Mouse (Mus musculus) layer of hippocampus, adult 11-12 months (tissue): ENCODE measurements around the gene Vsig10.
"Not testable (repeated sequence)": the region's sequence is repeated elsewhere in the genome, so short reads cannot be mapped to it uniquely, and the experiment has no call there.

Source experiments
- DNase-seq: peaks from one replicate; pipeline ENCODE4 v3.0.0; 2022; ENCODE audit warnings: low spot score

Gene Vsig10

DNA sequence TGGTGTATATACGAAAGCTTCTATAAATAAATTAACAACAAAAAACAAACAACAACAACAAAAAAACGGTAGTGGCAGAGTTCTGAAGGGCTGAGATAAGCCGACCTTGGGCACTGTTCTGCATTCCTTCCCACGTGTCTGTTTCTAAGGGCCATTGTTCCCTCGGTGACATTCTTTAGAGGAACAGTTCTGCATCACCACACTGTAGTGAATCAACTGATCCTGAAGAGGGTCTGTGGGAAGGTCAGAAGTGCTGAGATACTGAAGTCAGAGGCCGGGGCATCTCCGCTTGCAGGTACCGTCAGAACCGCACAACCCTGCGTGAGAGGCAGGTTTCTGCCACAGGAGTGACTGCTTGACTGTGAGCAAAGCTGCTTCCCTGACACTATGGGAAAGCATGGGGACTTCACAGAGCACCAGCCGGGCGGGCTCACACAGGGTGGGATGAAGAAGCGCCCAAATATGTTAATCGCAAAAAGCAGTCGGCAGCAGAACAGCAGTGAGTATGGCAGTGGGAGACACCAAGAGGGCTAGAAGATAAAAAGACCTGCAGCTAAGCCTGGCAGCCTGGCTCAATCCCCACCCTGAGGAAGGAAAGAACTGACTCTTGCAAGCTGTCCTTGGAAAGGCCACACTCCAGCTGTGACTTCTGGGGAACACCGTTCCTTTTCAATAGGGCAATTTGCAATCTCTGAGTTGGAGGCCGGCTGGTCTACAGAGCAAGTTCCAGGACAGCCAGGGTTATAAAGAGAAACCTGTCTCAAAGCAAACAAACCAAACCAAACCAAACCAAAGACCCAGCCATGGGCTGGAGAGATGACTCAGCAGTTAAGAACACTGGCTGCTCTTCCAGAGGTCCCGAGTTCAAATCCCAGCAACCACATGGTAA is 14.9 kb upstream of the Vsig10 start:
- DNase-seq: no peak

- DNase-seq: peak; percentile 78
These were observed 13.9 kb upstream of the Vsig10 start for GRCm38 (mm10) chr5:117304947-117305346.

DNA sequence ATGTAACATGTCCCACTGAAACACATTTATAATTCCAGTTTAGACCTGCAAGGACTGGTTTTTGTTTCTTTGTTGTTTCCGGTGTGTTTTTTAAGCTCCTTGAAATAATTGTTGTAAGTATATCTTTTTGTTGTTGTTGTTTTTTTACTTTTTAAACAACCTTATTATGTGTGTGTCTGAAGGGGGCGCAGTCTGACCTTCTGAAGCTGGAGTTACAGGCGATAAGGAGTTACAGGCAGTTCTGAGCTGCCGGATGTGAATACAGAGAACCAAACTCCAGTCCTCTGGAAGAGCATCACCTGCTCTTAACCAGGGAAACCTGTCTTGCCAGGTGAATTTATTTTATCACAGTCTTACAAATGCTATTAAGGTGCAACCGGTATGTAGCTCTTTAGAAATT is 13.1 kb upstream of the Vsig10 start:
- no peak for DNase-seq

DNA sequence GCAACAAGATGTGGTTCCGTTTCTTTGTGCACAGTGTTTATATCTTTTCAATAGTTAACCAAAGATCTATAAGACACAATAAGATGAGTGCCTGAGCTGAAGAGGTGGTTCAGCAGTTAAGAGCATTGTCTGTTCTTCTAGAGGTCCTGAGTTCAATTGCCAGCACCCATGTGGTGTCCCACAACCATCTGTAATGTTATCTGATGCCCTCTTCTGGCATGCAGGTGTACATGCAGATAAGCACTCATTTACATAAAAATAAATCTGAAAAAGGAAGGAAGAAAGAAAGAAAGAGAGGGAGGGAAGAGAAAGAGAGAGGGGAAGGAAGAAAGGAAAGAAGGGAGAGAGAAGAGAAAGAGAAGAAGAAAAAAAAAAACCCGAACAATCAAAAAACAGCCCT is 12.1 kb upstream of the Vsig10 start:
- DNase-seq: no peak

GRCm38 (mm10) chr5:117307699-117308098 is 11.2 kb upstream of the Vsig10 start:
- DNase-seq: peak; percentile 61

DNA sequence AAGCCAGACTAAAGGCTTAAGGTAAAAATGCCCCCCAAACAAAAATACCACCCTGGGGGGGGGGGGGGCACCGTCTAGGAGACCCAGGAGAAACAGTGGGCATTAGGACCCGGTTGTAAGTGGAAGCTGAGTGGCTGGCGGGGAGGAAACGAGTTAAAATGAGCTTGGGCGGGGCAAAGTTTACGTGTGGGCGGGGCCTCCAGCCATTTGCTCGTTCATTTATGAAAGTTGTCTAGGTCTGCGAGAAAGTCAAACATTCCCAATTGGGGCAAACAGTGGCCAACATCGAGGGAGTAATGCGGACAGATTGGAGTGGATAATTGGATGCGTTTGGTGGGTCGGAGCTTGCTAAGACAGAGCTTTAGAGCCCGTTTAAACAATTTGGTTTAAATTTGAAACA is 5.5 kb upstream of the Vsig10 start:
- no peak for DNase-seq

GRCm38 (mm10) chr5:117313909-117314308 is 5.0 kb upstream of the Vsig10 start:
- no peak for DNase-seq

DNA sequence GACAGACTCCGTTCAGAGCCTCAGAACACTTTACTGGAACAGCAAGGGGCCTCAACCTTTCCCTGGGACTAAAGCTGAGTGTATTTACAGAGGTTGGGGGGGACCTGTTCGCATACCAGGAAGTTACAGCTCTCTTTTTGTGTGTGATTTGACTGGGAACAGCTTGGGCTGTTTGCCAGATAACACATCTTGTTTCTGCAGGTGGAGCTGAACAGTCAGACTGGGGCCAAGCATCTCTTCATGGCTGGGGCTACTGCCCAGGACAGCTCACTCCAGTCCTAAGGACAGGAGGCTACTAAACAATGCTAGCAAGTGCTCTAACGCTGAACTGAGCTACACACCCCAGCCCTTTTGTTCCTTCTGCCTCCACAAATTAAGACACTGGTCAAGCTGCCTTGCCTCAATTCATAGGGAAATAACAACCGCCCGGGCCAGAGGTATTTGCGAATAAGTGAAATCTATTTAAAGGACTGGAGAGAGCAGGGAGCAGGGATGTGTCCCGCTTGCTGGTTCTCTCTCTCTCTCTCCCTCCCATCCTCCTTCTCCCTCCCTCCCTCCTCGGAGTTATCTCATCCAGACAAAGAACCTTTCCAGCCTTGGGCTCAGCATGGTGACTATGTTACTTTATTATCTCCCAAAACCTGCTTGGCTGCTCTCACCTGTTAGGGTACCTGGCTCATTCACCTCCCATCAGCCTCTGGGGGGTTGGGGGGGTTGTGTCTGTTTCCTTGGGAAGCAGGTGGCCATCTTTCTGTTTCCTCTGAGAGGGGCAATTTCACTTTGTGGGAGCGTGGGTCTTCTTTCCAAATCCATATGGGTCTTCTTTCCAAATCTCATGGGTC is 4.1 kb upstream of the Vsig10 start:
- DNase-seq: no peak

DNA sequence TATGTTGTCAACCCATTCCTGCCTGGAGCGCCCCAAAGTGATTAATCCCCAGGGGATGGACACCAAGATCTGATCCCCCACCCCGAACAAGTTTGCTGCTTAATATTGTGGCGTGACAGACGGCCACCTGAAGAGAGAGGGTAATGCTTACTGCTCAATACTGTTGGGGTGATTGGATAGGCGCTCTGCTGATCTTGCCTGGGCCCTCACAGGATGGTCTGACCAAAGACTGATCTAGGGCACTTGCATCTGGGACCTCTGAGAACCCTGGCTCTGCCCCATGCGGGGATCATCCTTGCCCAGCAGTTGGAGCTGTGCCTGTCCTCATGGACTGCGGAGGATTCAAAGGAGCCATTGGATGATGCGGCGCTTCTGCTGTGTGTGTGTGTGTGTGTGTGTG is 4.9 kb downstream of the Vsig10 start:
- DNase-seq: no peak

DNA sequence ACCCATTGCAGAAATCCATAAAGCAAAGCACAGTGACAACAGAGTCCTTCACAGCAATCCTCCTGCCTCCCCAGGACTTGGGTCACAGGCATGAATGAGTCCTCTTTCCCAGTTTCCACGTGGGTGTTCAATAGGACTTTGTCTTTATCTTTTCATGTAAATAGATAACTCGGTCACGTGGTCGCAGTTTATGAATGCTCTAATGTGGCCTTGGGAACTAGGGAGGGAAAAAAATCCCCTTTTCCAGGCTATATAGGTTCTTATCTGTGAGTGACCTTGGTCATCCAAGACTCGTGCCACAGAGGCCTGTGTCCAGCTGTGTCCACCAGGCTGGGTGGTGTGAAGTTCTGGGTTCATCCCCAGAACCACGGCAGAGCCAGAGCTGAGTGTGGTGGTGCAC is 7.5 kb downstream of the Vsig10 start:
- no peak for DNase-seq

- DNase-seq: no peak
These were observed 11.6 kb downstream of the Vsig10 start for GRCm38 (mm10) chr5:117330457-117330856.

DNA sequence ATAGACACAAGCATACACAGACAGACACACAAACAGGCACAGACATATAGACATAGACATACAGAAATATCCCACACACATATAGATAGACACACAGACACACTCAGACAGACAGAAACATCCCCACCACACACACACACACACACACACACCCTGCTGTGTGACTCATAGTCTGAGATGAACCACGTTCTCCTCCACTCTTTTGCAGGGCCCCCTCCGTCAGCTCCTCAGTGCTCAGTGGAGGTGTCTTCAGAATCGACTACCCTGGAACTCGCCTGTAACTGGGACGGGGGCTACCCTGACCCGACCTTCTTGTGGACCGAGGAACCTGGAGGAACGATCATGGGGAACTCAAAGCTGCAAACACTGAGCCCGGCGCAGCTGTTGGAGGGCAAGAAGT is 19.1 kb downstream of the Vsig10 start:
- no peak for DNase-seq

- DNase-seq: no peak
These were observed 19.6 kb downstream of the Vsig10 start for GRCm38 (mm10) chr5:117338503-117338902.

DNA sequence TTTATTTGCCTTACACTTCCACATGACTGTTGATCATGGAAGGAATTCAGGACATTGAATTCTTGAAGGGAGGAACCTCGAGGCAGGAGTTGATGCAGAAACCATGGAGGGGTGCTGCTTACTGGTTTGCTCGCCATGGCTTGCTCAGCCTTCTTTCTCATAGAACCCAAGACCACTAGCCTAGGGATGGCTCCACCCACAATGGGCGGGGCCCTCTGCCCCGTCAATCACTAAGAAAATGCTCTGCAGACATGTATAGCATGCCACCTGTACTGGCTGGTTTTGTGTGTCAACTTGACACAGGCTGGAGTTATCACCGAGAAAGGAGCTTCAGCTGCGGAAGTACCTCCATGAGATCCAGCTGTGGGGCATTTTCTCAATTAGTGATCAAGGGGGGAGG is 21.2 kb downstream of the Vsig10 start:
- DNase-seq: no peak

GRCm38 (mm10) chr5:117341896-117342295 is 23.0 kb downstream of the Vsig10 start:
- DNase-seq: no peak

DNA sequence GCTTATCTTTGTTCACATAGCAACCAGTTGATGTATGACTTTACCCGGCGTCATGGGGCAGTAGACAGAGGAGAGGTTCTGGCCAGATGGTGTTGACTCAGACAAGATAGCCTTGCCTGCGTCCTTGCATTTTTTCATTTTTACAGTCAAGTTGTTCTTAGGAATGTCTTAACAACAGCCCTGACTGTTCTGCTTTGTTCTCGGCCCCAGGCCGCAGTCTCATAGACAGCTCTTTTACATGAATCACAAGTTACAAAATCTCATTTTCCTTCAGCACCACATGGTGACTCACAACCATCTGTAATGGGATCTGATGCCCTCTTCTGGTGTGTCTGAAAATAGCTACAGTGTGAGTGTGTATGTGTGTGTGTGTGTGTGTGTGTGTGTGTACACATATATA is 25.6 kb downstream of the Vsig10 start:
- not testable (repeated sequence) for DNase-seq

GRCm38 (mm10) chr5:117345432-117345976 is 26.6 kb downstream of the Vsig10 start:
- DNase-seq: no peak

- DNase-seq: no peak
These were observed 27.4 kb downstream of the Vsig10 start for GRCm38 (mm10) chr5:117346281-117346680.

DNA sequence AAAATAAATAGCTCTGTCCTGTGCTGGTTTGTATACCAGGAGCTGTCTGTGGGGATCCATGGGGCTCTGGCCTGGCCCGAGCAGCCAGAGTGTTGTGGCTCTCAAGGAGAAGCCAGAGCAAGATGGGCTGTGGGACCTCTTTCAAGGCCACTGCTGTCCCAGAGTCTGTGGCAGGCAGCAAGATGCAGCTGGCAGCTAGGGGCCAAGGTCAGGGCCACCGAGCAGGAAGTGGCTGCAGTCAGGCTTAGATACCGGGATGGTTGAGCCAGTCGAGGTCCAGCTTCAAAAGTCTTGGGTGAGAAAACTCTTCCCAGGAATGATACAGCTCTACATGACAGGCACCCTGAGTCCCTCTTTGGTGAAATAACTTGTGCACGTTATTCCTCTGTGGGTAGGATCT is 28.1 kb downstream of the Vsig10 start:
- DNase-seq: no peak

- no peak for DNase-seq
These were observed 29.0 kb downstream of the Vsig10 start for GRCm38 (mm10) chr5:117347838-117348237.

GRCm38 (mm10) chr5:117348279-117348678 is 29.4 kb downstream of the Vsig10 start:
- DNase-seq: peak; percentile 66

DNA sequence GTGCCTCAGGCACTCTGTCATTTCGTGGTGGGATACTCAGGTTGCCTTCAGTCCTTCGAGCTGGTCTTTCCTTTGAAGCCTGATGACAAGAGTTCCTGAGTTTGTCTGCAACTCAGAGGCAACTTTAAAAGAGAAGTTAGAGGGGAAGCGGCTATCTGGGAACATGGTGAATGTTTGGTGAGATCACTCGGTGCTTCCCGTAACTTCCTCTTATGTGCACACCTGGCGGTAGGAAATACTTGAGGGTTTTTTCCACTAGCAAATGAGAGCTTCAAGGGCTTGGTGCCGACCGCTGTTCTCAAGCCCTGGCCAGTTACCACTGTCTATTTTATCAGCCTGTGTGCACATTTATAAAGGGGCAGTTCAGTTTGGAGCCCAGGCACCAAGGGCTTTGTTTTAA is 35.2 kb downstream of the Vsig10 start:
- DNase-seq: no peak
